Mouse (Mus musculus): ENCODE measurements around the gene Cd300c2.
"Not testable (repeated sequence)": the region's sequence is repeated elsewhere in the genome, so short reads cannot be mapped to it uniquely, and the experiment has no call there.

Cd300c2 gene

DNA sequence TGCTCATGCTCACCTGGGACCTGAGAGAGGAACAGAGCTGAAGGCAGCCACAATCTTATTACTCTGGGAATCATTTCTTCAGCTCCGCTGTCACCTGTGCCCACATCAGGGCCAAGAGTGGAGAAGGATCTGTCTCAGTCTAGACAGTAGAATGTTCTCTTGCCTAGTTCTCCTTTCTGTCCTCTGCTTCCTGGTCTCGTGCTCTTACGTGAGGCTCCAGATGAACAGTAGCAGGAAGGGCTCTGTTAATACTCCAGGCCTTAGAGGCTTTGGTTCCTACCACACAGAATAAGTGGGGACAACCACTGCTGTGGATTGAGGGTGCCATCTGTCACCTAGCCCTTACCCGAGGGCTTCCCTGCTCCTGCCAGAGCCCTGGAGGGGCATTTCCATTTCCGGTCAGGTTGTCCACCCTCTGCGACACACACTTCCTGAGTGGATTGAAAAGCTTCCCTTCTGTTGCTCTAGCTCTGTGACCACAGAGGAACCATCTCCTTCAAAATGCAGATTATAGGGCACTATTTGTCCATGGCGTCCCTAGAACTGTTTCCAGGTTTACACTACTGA lies at the start of gene Cd300c2:
Cd300c2 (minus strand) TSS at position 407 of the 567 bp plus-strand sequence.
- no peak for DNase-seq

DNA sequence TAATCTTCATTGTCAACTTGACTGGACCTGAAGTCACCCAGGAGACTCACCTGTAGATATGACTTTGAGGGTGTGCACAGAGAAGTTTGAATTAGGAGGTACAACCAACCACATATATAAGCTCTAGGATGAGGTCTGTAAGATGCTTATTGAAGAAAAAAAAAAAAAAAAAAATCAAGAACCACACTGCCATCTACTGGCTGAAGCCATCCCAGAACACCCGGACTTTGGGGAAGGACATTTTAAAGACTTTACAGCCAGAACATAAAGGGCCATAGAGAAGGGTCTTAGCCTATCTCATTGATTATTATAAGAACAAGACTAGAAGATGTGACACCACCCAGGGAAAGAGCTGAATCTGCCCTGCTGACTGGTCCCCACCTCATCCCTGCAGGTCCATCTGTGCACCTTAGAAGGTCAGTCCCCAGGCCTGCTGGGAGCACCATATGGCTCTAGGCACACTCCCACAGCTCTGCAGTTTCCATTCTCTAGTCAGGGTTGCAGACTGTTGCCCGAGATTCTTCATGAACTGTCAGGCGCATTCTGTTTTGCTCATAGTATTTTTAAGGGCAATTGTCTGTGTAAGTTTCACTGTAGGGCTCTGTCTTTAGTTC lies 47.7 kb upstream of the Cd300c2 start:
- no peak for DNase-seq

DNA sequence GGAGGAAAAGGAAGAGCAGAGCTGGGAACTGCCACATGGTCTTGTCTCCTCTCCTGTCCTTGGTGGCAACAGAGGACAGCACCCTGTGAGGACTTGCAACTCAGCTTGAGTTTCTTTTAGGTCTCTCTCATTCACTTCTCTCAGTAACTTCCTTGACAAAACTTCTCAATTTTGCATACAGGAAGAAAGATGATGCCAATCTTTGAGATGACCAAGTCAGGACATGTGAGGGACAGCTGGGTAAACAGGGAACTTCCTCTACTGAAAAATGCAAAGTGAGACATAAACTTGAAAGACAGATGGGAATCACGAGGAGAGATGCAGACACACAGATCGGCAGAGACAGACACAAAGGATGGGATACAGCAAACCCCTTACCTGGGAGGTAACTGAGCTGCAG lies 46.6 kb upstream of the Cd300c2 start, which contains the start of gene Cd300ld3:
Cd300ld3 (minus strand) TSS at position 151 of the 400 bp plus-strand sequence.
- DNase-seq = no peak

DNA sequence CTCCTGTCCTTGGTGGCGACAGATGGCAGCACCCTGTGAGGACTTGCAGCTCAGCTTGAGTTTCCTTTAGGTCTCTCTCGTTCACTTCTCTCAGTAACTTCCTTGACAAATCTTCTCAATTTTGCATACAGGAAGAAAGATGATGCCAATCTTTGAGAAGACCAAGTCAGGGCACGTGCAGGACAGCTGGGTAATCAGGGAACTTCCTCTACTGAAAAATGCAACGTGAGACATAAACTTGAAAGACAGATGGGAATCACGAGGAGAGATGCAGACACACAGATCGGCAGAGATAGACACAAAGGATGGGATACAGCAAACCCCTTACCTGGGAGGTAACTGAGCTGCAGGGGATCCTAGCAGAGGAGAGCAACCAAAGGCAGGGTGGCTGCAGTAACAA lies 36.0 kb upstream of the Cd300c2 start, which contains the start of gene Cd300ld5:
Cd300ld5 (minus strand) TSS at position 101 of the 400 bp plus-strand sequence.
- not testable (repeated sequence) for DNase-seq

DNA sequence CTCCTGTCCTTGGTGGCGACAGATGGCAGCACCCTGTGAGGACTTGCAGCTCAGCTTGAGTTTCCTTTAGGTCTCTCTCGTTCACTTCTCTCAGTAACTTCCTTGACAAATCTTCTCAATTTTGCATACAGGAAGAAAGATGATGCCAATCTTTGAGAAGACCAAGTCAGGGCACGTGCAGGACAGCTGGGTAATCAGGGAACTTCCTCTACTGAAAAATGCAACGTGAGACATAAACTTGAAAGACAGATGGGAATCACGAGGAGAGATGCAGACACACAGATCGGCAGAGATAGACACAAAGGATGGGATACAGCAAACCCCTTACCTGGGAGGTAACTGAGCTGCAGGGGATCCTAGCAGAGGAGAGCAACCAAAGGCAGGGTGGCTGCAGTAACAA lies 25.2 kb upstream of the Cd300c2 start, which contains the start of gene Cd300ld4:
Cd300ld4 (minus strand) TSS at position 101 of the 400 bp plus-strand sequence.
- DNase-seq = not testable (repeated sequence)

DNA sequence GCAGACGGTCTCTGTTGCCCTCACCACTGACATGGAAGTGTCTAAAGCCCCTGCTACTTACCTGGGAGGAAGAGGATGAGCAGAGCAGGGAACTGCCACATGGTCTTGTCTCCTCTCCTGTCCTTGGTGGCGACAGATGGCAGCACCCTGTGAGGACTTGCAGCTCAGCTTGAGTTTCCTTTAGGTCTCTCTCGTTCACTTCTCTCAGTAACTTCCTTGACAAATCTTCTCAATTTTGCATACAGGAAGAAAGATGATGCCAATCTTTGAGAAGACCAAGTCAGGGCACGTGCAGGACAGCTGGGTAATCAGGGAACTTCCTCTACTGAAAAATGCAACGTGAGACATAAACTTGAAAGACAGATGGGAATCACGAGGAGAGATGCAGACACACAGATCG lies 14.4 kb upstream of the Cd300c2 start, which contains the start of gene Cd300ld2:
Cd300ld2 (minus strand) TSS at position 101 of the 400 bp plus-strand sequence.
- not testable (repeated sequence) for DNase-seq

DNA sequence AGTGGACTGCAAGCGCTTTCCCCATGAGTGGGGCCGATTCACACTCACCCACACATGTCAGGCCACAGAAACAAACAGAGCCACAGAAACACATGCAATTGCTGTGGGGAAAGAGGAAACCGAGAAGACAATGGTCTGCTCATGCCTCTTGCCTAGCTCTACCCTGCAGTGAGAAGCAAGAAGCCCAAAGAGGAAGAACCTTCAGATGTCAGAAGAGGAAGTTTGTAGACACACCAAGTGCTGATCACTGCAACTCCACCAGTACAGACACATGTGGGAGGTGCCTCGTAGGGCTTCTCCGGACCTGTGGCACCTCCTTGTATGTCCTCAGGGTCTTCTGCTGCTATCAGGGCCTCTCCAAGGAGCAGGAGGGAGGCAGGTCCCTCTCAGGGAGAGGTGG lies 2.4 kb upstream of the Cd300c2 start:
- no peak for DNase-seq

DNA sequence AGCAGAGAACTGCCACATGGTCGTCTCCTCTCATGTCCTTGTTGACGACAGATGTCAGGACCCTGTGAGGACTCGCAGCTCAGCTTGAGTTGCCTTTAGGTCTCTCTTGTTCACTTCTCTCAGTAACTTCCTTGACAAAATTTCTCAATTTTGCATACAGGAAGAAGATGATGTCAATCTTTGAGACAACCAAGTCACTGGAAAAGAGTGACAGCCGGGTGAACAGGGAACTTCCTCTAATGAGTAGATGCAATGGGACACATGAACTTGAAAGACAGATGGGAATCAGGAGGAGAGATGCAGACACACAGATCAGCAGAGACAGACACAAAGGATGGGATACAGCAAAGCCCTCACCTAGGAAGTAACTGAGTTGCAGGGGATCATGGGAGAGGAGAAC lies 11.9 kb downstream of the Cd300c2 start, which contains the start of gene Cd300ld:
Cd300ld (minus strand) TSS at position 130 of the 400 bp plus-strand sequence.
- DNase-seq = no peak

DNA sequence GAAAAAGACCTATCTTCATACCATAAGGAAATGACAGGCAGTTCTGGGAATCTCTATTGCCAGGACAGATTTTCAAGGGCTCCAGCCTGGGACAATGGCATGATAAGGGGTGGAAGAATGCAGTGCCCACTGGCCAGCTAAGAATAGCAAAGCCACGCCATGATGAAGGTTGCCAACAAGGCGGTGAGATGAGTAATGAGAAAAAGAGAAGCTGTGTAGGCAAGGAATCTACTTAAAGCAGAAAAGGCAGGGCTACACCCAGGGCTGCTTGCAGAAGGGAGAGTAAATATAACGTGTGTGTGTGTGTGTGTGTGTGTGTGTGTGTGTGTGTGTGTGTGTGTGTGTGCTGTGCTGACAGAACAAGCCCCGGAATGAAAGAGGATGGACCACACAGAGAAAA lies 19.8 kb downstream of the Cd300c2 start:
- DNase-seq = no peak

DNA sequence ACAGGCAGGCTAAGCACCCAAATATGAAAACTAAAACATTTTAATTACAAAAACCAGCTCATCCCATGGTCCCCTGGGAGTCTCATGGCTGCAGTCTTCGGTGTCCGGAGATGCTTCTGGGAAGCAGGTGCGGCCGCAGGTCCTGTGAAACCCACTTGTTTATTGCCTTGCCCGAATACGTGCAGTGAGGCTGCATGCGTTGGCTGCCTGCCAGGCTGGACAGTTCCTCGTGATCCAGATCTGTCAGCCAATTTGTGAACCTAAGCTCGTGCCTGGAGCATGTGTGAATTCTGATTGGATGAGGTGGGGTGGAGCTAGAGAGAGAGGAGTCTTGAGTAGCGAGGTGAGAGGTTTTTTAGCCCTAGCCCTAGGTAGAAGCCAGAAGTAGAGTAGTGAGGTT lies 29.0 kb downstream of the Cd300c2 start:
- DNase-seq = no peak

DNA sequence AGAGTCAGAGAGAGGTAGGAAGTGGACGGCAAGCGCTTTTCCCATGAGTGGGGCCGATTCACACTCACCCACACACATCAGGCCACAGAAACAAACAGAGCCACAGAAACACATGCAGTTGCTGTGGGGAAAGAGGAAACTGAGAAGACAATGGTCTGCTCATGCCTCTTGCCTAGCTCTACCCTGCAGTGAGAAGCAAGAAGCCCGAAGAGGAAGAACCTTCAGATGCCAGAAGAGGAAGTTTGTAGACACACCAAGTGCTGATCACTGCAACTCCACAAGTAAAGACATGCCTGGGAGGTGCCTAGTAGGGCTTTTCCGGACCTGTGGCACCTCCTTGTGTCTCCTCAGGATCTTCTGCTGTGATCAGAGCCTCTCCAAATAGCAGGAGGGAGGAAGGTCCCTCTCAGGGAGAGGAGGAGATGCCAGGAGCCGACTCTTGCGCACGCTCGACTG lies 32.9 kb downstream of the Cd300c2 start, which contains the start of gene Cd300c:
Cd300c (minus strand) TSS at position 406 of the 456 bp plus-strand sequence.
- DNase-seq = no peak

DNA sequence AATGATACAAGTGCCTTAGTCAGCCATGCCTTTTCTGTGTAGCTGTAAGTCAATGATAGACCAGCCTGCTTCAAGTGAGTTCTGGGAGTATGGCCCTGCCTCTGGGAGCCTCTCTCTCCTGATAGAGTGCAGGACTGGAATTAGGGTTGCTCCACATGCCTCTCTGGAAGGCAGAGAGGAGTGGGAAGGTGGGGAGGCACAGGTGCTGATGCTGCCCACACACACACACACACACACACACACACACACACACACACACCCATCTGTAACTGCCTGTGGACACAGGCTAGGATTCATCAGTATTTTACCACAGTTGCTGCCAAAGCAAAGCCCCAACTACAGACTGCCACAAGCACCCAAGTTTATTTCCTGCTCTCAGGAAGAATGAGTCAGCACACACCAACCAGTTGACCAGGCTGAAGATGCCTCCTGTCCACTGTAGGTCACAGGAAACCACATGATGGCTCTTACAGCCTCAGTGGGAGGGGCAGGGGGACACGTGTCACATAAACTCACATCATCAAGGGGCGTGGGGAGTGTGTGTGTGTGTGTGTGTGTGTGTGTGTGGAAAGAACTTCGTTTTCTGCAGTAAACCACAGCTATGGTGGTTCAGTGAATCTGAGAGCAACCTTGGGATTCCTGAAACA lies 36.4 kb downstream of the Cd300c2 start:
- DNase-seq = no peak

DNA sequence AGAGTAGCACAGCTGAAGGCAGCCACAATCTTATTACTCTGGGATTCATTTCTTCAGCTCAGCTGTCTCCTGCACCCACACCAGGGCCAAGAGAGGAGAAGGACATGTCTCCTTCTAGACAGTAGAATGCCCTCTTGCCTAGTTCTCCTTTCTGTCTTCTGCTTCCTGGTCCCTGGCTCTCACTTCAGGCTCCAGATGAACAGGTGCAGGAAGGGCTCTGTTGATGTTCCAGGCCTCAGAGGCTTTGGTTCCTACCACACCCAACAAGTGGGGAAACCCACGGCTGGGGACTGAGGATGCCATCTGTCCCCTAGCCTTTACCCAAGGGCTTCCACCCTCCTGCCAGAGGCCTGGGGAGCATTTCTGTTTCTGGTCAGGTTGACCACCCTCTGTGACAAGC lies 41.3 kb downstream of the Cd300c2 start:
- DNase-seq = no peak
